Mouse (Mus musculus): ENCODE results near the gene Xpnpep3.
A peak's percentile ranks its signal among the peaks of the same experiment; 100 is the strongest.

DNA sequence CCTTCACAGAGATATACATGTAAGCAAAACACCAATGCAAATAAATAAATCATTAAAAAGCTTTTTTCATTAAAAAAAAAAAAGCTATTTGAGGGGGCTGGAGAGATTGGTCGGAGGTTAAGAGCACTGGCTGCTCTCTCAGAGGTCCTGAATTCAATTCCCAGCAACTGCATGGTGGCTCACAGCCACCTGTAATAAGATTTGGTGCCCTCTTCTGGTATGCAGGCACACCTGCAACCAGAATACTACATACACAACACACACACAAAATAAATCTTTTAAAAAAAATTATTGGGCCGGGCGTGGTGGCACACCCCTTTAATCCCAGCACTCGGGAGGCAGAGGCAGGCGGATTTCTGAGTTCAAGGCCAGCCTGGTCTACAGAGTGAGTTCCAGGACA, 13.6 kb upstream of the Xpnpep3 start:
- TF ChIP-seq CTCF (conservative IDR thresholded peaks at IDR 0.05; ENCODE audit: low read length) (peak; percentile 61), POU5F1 (IDR thresholded peaks at IDR 0.05; ENCODE audit: borderline replicate concordance, low read length) (no peak), NANOG (IDR thresholded peaks at IDR 0.05; ENCODE audit: borderline replicate concordance, low read length) (no peak)
